Mouse (Mus musculus): ENCODE data around the gene Sec11a.
"Not testable (repeated sequence)": the region's sequence is repeated elsewhere in the genome, so short reads cannot be mapped to it uniquely, and the experiment has no call there.

Gene Sec11a

DNA sequence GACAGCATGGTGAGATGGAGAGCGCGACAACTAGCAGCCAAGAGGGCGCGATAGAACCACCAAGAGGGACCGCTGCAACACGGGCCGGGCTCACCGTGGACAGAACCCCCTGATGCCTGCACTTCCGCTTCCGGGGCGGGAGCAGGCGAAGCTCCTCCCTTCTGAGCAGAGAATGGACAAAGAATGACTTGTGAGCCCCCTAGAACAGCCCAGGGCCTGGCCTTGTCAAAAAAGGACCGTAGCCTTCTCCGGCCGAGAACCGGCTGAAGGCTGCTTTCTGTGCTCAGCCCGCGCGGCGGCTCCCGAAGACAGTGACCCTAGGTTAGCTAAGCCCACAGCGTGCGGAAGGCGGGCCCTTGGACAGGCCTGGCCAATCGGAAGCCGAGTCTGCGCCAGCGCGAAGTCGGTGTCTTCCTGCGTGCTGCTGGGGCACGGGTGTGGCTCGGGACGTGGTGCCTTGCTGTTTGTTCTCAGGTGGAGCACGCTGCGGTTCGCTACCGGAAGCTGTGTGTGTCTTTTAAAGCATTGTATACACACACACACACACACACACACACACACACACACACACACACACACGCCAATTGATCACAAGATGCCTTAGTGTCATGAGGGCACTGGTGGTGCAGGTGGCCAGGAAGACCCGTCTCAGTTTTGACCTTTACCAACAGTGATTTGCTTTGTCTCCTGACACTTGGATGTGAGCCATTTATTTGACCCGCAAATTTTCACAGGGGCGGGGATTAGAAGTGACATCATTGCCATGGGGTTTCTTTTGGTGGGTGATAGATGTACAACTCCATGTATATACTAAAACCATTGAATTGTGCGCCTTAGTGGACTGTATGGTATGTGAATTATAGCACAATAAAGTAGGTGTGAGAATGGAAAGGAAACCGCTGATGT, at the start of gene Sec11a:
TSS of gene Sec11a (minus strand) at position 336 of the 906 bp plus-strand sequence.
- no peaks in the 10 kb centered on the region for H3K36me3 ChIP-seq (ENCODE audit: control insufficient read depth, insufficient read depth, low read length, poor library complexity, severe bottlenecking)
- DNase-seq (ENCODE audit: low read depth, low spot score), result peak; percentile 96
- no peaks in the 10 kb centered on the region for H3K27me3 ChIP-seq (ENCODE audit: control insufficient read depth, insufficient read depth, low read length, poor library complexity, severe bottlenecking)

DNA sequence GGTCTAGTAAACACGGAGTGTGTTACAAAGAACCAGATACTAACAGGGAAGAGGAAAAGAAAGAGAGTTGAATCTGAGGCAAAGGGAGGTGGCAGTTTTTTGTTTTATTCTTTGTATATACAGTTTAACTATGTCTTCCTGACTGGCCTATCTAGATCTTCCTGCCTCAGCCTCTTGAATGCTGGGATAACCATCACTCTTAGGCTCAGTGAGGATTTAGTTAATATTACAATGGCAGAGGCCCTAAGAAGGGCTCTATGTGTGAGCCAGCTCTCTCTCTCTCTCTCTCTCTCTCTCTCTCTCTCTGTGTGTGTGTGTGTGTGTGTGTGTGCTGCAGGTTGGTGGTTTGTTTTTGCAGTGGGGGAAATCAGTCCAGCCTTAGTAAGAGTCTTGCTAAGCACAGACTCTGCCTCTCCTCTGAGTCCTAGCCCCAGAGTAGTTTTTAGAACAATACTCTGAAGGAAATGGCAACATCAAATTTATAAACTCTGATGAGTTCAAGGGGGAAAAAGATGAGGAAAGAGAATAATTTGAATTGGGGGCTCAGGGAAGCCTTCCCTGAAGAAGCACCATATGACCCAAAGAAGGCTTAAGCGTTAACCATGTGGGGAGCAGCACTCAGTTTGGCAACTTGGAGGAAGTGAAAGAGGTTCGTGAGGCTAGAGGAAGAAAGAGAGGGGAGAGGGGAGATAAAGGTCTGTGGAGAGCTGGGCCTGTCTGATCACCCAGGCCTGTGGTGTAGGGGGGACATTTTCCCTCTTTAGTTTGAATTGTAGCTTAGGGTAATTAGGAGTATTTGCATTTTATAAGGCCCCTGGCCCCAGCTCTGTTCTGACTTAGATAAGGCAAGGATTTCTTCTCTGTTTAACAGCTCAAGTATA, 47.9 kb upstream of the Sec11a start:
- Histone ChIP-seq H3K27me3 (ENCODE audit: control insufficient read depth, insufficient read depth, low read length, poor library complexity, severe bottlenecking) (no peaks in the 10 kb centered on the region), H3K36me3 (ENCODE audit: control insufficient read depth, insufficient read depth, low read length, poor library complexity, severe bottlenecking) (no peaks in the 10 kb centered on the region)
- DNase-seq (ENCODE audit: low read depth, low spot score), result peak; percentile 69

DNA sequence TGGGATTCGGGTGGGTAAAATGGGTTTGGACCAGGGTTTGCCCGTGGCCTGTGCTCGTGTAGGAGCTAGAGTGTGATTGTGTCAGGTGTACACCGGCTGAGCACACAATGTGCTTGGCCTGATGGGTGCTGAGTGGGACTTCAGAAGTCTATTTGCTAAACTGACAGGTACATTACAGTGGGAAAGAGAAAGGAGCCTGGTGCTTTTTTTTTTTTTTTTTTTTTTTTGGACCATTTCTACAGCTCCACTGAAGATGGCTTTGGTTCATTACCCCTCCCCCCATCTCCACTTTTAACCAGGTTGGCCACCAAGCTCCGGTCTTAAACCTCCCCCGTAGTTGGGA, 47.1 kb upstream of the Sec11a start:
- H3K36me3 ChIP-seq (ENCODE audit: control insufficient read depth, insufficient read depth, low read length, poor library complexity, severe bottlenecking), result no peaks in the 10 kb centered on the region
- peak; percentile 31 for DNase-seq (ENCODE audit: low read depth, low spot score)
- no peaks in the 10 kb centered on the region for H3K27me3 ChIP-seq (ENCODE audit: control insufficient read depth, insufficient read depth, low read length, poor library complexity, severe bottlenecking)

GRCm38 (mm10) chr7:80993834-80994662, 46.5 kb upstream of the Sec11a start:
- peak; percentile 70 for DNase-seq (ENCODE audit: low read depth, low spot score)
- Histone ChIP-seq H3K36me3 (ENCODE audit: control insufficient read depth, insufficient read depth, low read length, poor library complexity, severe bottlenecking) (no peaks in the 10 kb centered on the region), H3K27me3 (ENCODE audit: control insufficient read depth, insufficient read depth, low read length, poor library complexity, severe bottlenecking) (no peaks in the 10 kb centered on the region)

DNA sequence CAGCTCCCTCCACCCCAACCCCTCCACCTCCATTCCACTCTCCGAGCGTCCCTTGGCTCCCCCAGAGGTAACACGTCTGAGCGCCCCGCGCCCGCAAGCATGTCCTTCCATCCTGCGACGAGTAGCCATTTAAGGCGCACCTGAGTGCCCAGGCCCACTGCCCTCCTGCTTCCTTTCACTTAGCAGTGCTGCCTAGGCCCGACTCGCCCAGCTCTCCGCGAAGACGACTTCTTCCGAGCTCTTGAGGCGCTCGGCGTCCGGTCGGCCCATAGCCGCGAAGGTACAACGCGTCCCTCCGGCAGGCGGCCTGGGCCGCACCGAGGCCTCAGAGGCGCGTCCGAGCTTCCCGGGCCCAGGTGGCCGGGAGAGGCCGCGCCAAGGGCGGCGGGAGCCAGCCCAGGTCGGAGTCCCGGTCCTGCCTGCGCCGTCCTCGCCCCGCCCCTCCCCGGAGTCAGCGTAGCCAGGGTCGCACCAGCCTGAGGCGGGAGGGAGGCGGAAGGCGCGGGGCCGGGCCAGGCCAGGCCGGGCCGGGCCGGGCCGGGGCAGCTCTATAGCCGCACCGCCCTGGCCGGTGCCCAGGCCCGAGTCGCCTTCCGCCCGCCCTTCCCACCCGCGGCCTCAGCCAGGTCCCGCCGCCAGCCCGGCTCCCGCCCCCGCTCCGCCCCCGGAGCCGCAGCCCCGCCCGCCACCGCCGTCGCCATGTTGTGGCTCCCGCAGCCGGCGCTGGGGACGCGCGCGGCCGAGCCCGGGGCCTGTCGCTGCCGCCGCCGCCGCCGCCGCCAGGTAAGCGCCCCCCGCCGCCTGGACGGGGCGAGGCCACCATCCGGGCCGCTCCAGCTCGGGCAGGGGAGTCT, 45.6 kb upstream of the Sec11a start, which contains the start of gene Zfp592:
TSS of gene Zfp592 (plus strand) at position 702 of the 854 bp plus-strand sequence.
- H3K36me3 ChIP-seq (ENCODE audit: control insufficient read depth, insufficient read depth, low read length, poor library complexity, severe bottlenecking), result no peaks in the 10 kb centered on the region
- peak; percentile 77 for DNase-seq (ENCODE audit: low read depth, low spot score)
- no peaks in the 10 kb centered on the region for H3K27me3 ChIP-seq (ENCODE audit: control insufficient read depth, insufficient read depth, low read length, poor library complexity, severe bottlenecking)

DNA sequence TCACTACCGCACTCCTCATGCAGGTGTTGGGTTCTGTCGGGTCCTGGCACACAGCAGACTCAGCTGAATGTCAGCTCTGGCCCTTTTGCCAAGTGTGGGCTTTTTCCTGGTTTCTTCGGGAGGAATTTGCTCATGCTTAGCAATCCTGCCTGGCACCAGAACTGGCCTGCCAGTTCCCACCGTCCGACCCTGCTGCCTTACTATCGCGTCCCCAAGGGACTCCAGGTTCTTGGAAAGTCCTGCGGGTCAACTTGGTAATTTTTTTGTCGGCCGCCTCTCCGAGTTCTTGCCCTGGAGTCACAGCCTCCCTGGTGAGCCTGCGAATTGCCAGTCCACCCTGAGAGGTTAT, 45.0 kb upstream of the Sec11a start:
- Histone ChIP-seq H3K27me3 (ENCODE audit: control insufficient read depth, insufficient read depth, low read length, poor library complexity, severe bottlenecking) (no peaks in the 10 kb centered on the region), H3K36me3 (ENCODE audit: control insufficient read depth, insufficient read depth, low read length, poor library complexity, severe bottlenecking) (no peaks in the 10 kb centered on the region)
- no peak for DNase-seq (ENCODE audit: low read depth, low spot score)

DNA sequence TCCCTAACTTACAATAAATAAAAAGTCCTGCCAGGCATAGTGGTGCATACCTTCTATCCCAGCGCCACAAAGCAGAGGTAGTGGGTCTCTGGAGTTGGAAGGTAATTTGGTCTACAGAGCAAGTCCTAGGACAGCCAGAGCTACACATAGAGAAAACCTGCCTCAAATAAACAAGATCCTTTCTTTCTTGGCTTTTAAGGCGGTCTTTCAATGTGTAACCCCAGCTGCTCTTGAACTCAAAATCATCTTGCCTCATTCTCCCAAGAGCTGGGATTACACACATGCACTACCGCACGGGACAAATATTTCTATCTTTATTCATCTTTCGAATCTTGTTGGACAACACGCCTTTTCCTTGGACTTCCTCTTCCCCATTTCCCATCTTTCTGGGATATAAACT, 44.5 kb upstream of the Sec11a start:
- H3K36me3 ChIP-seq (ENCODE audit: control insufficient read depth, insufficient read depth, low read length, poor library complexity, severe bottlenecking), result no peaks in the 10 kb centered on the region
- no peak for DNase-seq (ENCODE audit: low read depth, low spot score)
- no peaks in the 10 kb centered on the region for H3K27me3 ChIP-seq (ENCODE audit: control insufficient read depth, insufficient read depth, low read length, poor library complexity, severe bottlenecking)

DNA sequence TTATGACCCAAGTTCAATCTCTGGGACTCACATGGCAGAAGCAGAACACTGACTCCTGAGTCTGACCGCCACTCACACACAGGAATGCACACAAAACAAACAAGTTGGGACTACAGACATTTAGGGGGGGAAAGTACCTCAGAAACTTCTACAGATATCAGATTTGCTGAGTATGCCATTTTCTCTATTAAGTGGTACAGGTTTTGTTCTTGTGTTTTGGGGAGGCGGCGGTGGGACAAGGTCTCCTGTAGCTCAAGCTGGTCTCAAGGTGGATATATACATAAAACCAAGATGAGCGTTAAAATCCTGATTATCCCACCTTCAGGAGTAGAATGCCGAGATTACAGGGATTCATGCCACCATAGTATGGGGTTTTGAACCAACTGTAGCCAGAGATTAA, 44.0 kb upstream of the Sec11a start:
- no peak for DNase-seq (ENCODE audit: low read depth, low spot score)
- Histone ChIP-seq H3K36me3 (ENCODE audit: control insufficient read depth, insufficient read depth, low read length, poor library complexity, severe bottlenecking) (no peaks in the 10 kb centered on the region), H3K27me3 (ENCODE audit: control insufficient read depth, insufficient read depth, low read length, poor library complexity, severe bottlenecking) (no peaks in the 10 kb centered on the region)

GRCm38 (mm10) chr7:80990276-80990675, 42.7 kb upstream of the Sec11a start:
- no peaks in the 10 kb centered on the region for H3K36me3 ChIP-seq (ENCODE audit: control insufficient read depth, insufficient read depth, low read length, poor library complexity, severe bottlenecking)
- H3K27me3 ChIP-seq (ENCODE audit: control insufficient read depth, insufficient read depth, low read length, poor library complexity, severe bottlenecking), result no peaks in the 10 kb centered on the region
- no peak for DNase-seq (ENCODE audit: low read depth, low spot score)

DNA sequence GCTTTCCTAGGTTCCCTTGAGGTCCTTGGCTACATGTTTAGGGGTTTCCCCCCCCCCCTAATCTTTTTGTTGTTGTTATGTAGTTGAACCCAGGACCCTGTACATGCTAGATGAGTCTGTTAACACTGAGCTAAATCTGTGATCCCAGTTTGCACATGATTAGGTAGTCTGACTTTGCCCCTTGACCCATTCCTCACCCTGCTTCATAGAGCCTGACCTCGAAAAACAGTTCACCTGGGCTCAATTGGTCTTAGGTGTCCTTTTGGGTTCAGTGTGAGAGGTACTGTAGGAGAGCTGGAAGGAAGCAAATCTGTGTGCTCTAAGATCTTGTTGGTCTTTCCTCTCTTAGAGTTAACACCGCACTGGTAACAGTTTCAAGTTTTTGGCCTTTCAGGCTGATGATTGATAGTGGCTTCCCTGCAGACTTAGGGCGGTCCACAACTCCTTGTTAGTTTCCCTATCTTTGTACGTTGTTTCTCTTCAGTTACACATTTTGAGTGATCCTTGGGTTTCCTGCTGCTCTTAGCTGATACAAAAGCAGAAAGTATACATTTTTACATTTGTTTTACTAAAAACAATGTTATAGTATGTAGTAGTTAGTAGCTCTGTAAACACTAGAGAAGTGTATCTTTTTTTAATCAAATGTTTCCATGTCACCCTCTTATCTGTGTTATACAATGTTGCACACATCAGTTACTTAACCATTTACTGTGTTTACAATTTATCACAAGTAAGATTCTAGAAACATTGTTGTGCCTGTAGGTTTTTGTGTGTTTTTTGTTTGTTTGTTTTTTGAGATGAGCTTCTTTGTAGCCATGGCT, 40.4 kb upstream of the Sec11a start:
- H3K36me3 ChIP-seq (ENCODE audit: control insufficient read depth, insufficient read depth, low read length, poor library complexity, severe bottlenecking), result no peaks in the 10 kb centered on the region
- H3K27me3 ChIP-seq (ENCODE audit: control insufficient read depth, insufficient read depth, low read length, poor library complexity, severe bottlenecking), result no peaks in the 10 kb centered on the region
- no peak for DNase-seq (ENCODE audit: low read depth, low spot score)

DNA sequence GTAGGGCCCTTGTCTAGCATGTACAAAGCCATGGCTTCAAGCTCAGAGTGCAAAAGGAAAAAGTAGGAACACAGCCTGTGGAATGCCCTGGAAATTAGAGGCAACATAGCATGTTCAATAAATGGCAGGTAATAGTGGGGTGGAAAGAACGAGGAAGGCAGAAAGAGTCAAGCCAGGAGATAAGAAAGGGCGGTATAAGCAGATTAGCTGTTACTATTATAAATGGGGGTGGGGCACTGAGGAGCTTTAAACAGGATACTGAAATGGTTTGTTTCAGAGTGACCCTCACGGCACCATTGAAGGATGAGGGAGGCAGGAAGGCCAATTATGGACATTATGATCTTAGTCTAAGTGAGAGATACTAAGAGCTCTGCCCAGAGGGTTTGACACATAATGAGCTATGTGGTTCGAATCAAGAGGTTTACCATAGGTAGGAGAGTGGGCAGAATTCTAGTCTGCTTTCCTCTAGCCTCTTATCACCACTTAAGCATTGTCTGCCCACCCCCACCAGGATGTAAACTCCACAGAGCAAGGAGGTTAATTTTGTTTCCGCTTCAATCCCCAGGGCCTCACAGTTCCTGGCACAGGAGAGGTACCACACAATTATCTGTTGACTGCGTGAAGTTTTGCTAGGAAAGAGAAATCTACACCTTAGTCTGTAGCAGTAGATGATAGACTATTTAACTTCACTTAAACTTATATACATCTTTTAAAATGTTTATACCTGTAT, 39.0 kb upstream of the Sec11a start:
- DNase-seq (ENCODE audit: low read depth, low spot score), result peak; percentile 39
- no peaks in the 10 kb centered on the region for H3K36me3 ChIP-seq (ENCODE audit: control insufficient read depth, insufficient read depth, low read length, poor library complexity, severe bottlenecking)

DNA sequence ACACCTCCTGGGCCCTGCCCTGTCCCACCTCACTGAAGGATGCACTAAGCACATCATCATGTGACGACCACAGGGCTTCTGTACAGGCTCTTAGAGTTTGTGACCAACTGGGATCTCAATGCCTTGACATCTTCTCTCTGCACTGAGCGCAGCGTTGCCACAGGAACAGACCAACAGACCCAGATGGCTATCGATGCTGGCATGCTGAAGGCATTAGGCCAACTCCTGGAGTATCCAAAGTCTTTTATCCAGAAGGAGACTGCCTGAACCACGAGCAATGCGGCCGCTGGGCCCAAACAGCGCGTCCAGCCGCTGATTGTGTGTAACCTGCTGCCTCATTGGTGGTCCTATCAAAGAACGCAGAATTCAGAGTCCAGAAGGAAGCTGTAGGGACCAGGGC, 33.0 kb upstream of the Sec11a start:
- no peak for DNase-seq (ENCODE audit: low read depth, low spot score)
- no peaks in the 10 kb centered on the region for H3K36me3 ChIP-seq (ENCODE audit: control insufficient read depth, insufficient read depth, low read length, poor library complexity, severe bottlenecking)

More for the DNA sequence above, 39.0 kb upstream of the Sec11a start:
- no peaks in the 10 kb centered on the region for H3K27me3 ChIP-seq (ENCODE audit: control insufficient read depth, insufficient read depth, low read length, poor library complexity, severe bottlenecking)

DNA sequence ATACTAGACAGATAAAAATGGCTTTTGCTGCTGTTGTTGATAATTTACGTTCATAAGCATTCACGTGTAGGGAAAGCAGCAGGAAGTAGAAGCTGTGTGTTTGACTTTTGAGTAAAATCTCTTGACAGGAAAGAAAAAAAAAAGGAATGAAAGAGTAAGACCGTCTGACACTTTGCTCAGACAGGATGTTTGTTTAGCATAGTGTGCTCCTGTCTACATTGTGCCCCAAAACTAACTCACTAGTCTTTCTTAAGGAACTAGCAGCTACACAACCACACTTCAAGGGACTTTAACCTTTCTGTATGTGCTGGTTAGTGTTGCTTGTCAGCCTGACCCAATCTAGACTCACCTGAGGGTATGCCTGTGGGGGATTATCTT, 26.0 kb upstream of the Sec11a start:
- not testable (repeated sequence) for H3K36me3 ChIP-seq (ENCODE audit: control insufficient read depth, insufficient read depth, low read length, poor library complexity, severe bottlenecking); DNase-seq (ENCODE audit: low read depth, low spot score); H3K27me3 ChIP-seq (ENCODE audit: control insufficient read depth, insufficient read depth, low read length, poor library complexity, severe bottlenecking)

More for the DNA sequence above, 33.0 kb upstream of the Sec11a start:
- H3K27me3 ChIP-seq (ENCODE audit: control insufficient read depth, insufficient read depth, low read length, poor library complexity, severe bottlenecking), result no peaks in the 10 kb centered on the region

Data from splenic B cell, adult 2 months (primary cell).